Mouse (Mus musculus) left cerebral cortex, adult 6 months (tissue): ENCODE measurements around the gene Ybey. TPM values are rescaled to one million over a fixed set of nuclear protein-coding genes. Genes with fewer than 3 reads are reported as not detected.

Experiments used
- long read RNA-seq, 2 experiments: library from polyadenylated mRNA; unstranded; transcript quantifications; one replicate each; pipeline ENCODE4 v2.0.0; 2019 to 2020
- polyA plus RNA-seq: library from polyadenylated mRNA; unstranded; fragments of <200 nt; fragmentation: Nextera tagmentation; gene quantifications from 2 replicates; pipeline ENCODE4 v1.2.3, GENCODE M21; 2021

Ybey gene
- polyA plus RNA-seq: 3.4 and 3.9 TPM in 2 replicates
- long read RNA-seq, experiment 1, full-length matches to known transcripts: 34 of 39 reads
- long read RNA-seq, experiment 1, partial matches to known transcripts: 3 of 39 reads
- long read RNA-seq, experiment 1, other reads (novel, unspliced or antisense): 2 of 39 reads
- long read RNA-seq, experiment 2, full-length matches to known transcripts: 6 of 10 reads
- long read RNA-seq, experiment 2, partial matches to known transcripts: 4 of 10 reads
- long read RNA-seq, experiment 2, other reads (novel, unspliced or antisense): 0 of 10 reads

DNA sequence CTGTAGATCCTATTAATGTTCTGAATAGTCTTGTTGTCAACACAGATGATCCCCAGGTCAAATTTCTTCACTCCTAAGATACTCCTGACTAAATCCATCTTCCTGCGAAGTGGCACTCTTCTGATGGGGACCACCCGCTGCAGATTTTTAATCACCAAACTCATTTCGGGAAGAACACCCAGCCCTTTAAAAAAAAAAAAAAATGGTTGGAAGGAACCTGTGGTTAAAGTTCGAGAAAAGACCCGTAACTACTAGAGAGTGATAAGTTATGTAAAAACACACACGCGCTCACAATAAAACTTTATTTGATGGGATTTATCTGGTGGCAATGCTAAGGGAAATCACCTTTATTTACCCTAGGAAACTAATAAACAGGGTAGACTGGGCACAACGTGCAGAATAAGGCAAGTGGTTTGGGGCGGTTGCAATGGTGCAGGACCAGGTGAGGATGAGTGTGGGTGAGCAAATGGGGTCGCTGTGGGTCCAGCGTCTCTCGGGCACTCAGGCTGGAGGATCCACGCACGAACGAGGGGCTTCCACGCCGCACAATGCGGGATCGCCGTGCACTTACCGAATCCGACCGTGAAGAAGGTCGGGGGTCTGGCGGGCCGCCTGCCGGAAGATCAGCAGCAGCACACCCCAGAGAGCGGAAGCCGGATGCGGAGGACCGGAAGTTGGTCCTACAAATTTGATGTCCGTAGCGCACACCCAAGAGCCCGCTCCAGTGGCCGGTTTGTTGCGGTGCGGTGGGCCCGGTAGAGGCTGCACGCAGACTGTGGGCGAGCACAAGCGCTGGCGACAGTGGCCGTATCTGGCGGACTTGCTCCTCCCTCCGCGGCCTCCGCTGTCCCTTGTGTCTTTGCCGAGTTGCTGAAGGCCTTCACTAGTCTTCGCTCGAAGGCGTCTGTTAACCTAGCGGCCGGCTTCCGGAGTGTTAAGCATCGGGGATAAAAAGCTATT is at the start of gene Ybey, which contains the start of gene Mcm3ap:
TSS of gene Ybey (minus strand) at position 912 of the 960 bp plus-strand sequence.
TSS of gene Mcm3ap (plus strand) at position 725 of the 960 bp plus-strand sequence.

DNA sequence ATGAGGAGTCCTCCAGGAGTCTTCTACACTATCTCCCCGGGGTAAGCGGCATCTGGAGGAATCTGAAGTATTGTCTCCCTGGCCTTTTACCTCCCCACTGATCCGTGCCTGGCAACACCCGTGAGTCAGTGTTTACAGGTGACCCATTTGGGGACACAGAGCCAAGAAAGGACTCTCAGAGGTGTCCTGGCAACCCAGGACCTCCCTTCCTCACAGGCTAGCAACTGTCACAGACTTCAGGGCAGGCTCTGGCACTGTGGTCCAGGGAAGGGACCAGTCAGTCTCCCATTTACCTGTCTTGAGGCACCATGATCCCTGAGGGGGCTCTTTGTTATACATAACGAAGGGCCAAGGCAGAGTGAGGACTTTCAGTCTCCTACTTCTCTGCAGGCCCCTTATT is 20.1 kb downstream of the Ybey start, which contains the start of gene 2610028H24Rik:
TSS of gene 2610028H24Rik (plus strand) at position 231 of the 400 bp plus-strand sequence.

DNA sequence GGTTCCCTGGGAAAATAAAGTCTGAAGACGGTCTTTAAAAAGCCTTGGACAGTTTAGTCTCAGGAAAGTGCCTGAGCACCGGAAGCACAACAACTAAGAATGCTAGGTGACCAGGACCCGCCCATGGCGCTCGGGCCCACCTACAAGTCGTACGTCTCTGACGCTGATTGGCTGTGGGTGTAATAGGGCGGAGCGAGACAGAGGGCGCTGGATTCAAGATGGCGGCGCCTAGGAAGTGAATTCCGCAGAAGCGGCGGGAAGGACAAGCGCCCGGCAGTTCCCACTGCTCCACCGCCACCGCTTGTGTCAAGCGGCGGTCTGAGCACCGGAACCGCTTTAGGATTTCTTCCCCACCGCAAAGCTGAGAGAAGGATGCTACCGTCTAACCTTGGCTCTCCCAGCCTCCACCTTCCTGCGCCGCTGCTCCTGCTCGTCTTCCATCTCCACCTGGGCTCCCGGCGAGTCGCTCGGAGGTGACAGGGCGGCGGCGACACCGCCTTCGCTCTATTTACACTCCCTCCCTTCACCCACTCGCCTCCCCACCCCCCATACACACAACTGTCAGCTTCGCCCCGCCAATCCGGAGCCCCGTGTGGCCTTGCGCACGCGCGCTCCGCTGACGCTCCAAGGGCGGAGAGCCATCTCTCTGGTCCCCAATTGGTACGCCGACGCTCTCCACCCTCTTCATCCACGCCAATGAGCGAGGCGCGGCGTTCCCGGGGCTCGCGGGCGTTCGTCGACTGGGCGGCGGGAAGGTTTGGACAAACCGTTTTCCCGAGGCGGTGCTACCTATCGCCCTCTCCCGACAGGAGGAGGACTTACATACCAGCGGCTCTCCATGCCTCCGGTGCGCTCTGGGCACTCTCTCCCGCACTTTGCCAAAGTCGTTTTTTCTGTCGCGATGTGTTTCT is 26.5 kb downstream of the Ybey start, which contains the start of gene Pcnt:
TSS of gene Pcnt (minus strand) at position 609 of the 911 bp plus-strand sequence.

DNA sequence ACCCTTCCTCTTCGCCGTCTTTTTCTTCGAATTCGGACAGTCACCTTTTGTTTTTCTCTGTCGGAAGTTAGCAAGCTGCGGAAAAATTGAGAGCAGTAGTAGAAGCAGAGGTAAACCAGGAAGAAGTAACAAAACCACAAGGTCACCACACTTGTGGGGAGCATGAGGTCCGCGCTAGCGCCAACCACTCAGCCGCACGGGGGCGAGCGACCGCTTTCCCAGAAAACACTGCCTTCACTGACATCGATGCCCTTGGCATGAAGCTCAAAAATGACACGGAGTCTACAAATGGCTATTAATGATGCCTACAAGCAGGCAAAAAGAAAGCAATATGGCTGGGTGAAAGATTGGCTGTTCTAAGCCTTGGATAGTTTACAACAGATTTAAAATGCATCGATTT is 28.6 kb downstream of the Ybey start, which contains the start of gene AC141477.1:
TSS of gene AC141477.1 (minus strand) at position 164 of the 400 bp plus-strand sequence.

Other genes starting within 250 kb of the Ybey start
- 61.9 and 87.9 TPM in 2 replicates for gene Prmt2, start 231.2 kb downstream of the Ybey start, polyA plus RNA-seq
- 138 and 155 TPM in 2 replicates for gene S100b, start 215.3 kb downstream of the Ybey start, polyA plus RNA-seq
- gene Dip2a, start 123.8 kb downstream of the Ybey start, polyA plus RNA-seq: 17.1 and 35.3 TPM in 2 replicates
- not detected in 2 replicates for gene AC141477.1, start 28.7 kb downstream of the Ybey start, polyA plus RNA-seq
- gene Pcnt, start 26.3 kb downstream of the Ybey start, polyA plus RNA-seq: 6.5 and 9.8 TPM in 2 replicates
- gene 2610028H24Rik, start 20.0 kb downstream of the Ybey start, polyA plus RNA-seq: not detected in 2 replicates
- 34.4 and 39.8 TPM in 2 replicates for gene Mcm3ap, start 187 bp downstream of the Ybey start, polyA plus RNA-seq
- gene Lss, start 62.5 kb upstream of the Ybey start, polyA plus RNA-seq: 12.4 and 16.4 TPM in 2 replicates
- not detected in 2 replicates for gene Spatc1l, start 93.2 kb upstream of the Ybey start, polyA plus RNA-seq
- 0.06 TPM in 1 of 2 replicates, not detected in the other for gene Ftcd, start 106.5 kb upstream of the Ybey start, polyA plus RNA-seq
- gene Col6a2, start 154.5 kb upstream of the Ybey start, polyA plus RNA-seq: 1.3 and 2.7 TPM in 2 replicates